Mouse (Mus musculus): Measurements from ENCODE around the gene Tpd52l2. TPM values are rescaled to one million over a fixed set of nuclear protein-coding genes. Genes with fewer than 3 reads are reported as not detected.

Gene Tpd52l2
- polyA plus RNA-seq, 1 experiment from 2014 or later: 135 TPM

GRCm38 (mm10) chr2:181463008-181463738 lies 33.8 kb upstream of the Tpd52l2 start:
- H3K4me3 ChIP-seq: no peak overlapping the region
- no peak overlapping the region for H3K27ac ChIP-seq (replicated peaks)
- 38% methylated on average over 7 of the region's 7 CpGs for WGBS
- no peak overlapping the region for H3K4me2 ChIP-seq (replicated peaks)
- ATAC-seq (ENCODE audit: low FRiP score, low read depth): no peak
- no peak overlapping the region for H3K9ac ChIP-seq (replicated peaks)
- no peaks in the 10 kb centered on the region for H3K9me3 ChIP-seq
- H3K36me3 ChIP-seq: no peaks in the 10 kb centered on the region
- peaks cover 29% of the 10 kb centered on the region for H3K4me1 ChIP-seq
- H3K27me3 ChIP-seq: peaks cover 36% of the 10 kb centered on the region

GRCm38 (mm10) chr2:181465423-181465822 lies 31.5 kb upstream of the Tpd52l2 start:
- 63% methylated on average over 3 of the region's 3 CpGs for WGBS
- no peak overlapping the region for H3K9ac ChIP-seq (replicated peaks)
- H3K4me3 ChIP-seq: no peak overlapping the region
- peaks cover 20% of the 10 kb centered on the region for H3K27me3 ChIP-seq
- no peak for ATAC-seq (ENCODE audit: low FRiP score, low read depth)
- no peak overlapping the region for H3K27ac ChIP-seq (replicated peaks)
- H3K4me2 ChIP-seq (replicated peaks): no peak overlapping the region
- peaks cover 15% of the 10 kb centered on the region for H3K4me1 ChIP-seq
- H3K9me3 ChIP-seq: no peaks in the 10 kb centered on the region
- H3K36me3 ChIP-seq: no peaks in the 10 kb centered on the region

GRCm38 (mm10) chr2:181470285-181470684 lies 26.7 kb upstream of the Tpd52l2 start:
- Histone ChIP-seq H3K4me2 (replicated peaks) (no peak overlapping the region), H3K9me3 (no peaks in the 10 kb centered on the region), H3K4me1 (no peaks in the 10 kb centered on the region), H3K9ac (replicated peaks) (no peak overlapping the region), H3K27me3 (no peaks in the 10 kb centered on the region), H3K4me3 (no peak overlapping the region), H3K27ac (replicated peaks) (no peak overlapping the region), H3K36me3 (no peaks in the 10 kb centered on the region)
- no peak for ATAC-seq (ENCODE audit: low FRiP score, low read depth)
- 76% methylated on average over 2 of the region's 2 CpGs for WGBS

- no peaks in the 10 kb centered on the region for H3K27me3 ChIP-seq
- H3K36me3 ChIP-seq: no peaks in the 10 kb centered on the region
- H3K4me3 ChIP-seq: no peak overlapping the region
- 65% methylated on average over 5 of the region's 5 CpGs for WGBS
- H3K4me2 ChIP-seq (replicated peaks): no peak overlapping the region
- no peaks in the 10 kb centered on the region for H3K9me3 ChIP-seq
- H3K9ac ChIP-seq (replicated peaks): no peak overlapping the region
- no peaks in the 10 kb centered on the region for H3K4me1 ChIP-seq
- H3K27ac ChIP-seq (replicated peaks): no peak overlapping the region
- no peak for ATAC-seq (ENCODE audit: low FRiP score, low read depth)
Measured at GRCm38 (mm10) chr2:181471246-181471645, 25.7 kb upstream of the Tpd52l2 start.

GRCm38 (mm10) chr2:181472256-181472827 lies 24.6 kb upstream of the Tpd52l2 start:
- no peak overlapping the region for H3K4me2 ChIP-seq (replicated peaks)
- no peak overlapping the region for H3K9ac ChIP-seq (replicated peaks)
- WGBS: 84% methylated on average over 1 of the region's 1 CpGs
- H3K27me3 ChIP-seq: no peaks in the 10 kb centered on the region
- no peak overlapping the region for H3K27ac ChIP-seq (replicated peaks)
- no peak overlapping the region for H3K4me3 ChIP-seq
- H3K4me1 ChIP-seq: no peaks in the 10 kb centered on the region
- H3K9me3 ChIP-seq: no peaks in the 10 kb centered on the region
- no peak for ATAC-seq (ENCODE audit: low FRiP score, low read depth)
- no peaks in the 10 kb centered on the region for H3K36me3 ChIP-seq

- no peak for ATAC-seq (ENCODE audit: low FRiP score, low read depth)
- WGBS: 47% methylated on average over 2 of the region's 2 CpGs
- H3K27ac ChIP-seq (replicated peaks): no peak overlapping the region
Measured at GRCm38 (mm10) chr2:181483120-181483519, 13.8 kb upstream of the Tpd52l2 start.

GRCm38 (mm10) chr2:181483562-181484318 lies 13.2 kb upstream of the Tpd52l2 start:
- no peak for ATAC-seq (ENCODE audit: low FRiP score, low read depth)
- Histone ChIP-seq H3K27ac (replicated peaks) (no peak overlapping the region), H3K4me1 (0 out of 2 replicates have a peak, but pooled peaks cover 4% of the 10 kb centered on the region), H3K36me3 (no peaks in the 10 kb centered on the region), H3K4me2 (replicated peaks) (no peak overlapping the region), H3K4me3 (no peak overlapping the region), H3K9me3 (no peaks in the 10 kb centered on the region), H3K9ac (replicated peaks) (no peak overlapping the region), H3K27me3 (peaks cover 11% of the 10 kb centered on the region)
- WGBS: 43% methylated on average over 7 of the region's 7 CpGs

More at GRCm38 (mm10) chr2:181483120-181483519, 13.8 kb upstream of the Tpd52l2 start:
- no peak overlapping the region for H3K9ac ChIP-seq (replicated peaks)
- H3K4me2 ChIP-seq (replicated peaks): no peak overlapping the region
- H3K4me1 ChIP-seq: 0 out of 2 replicates have a peak, but pooled peaks cover 4% of the 10 kb centered on the region
- H3K36me3 ChIP-seq: no peaks in the 10 kb centered on the region
- no peaks in the 10 kb centered on the region for H3K9me3 ChIP-seq
- H3K27me3 ChIP-seq: peaks cover 11% of the 10 kb centered on the region
- H3K4me3 ChIP-seq: no peak overlapping the region

GRCm38 (mm10) chr2:181484456-181485233 lies 12.3 kb upstream of the Tpd52l2 start:
- H3K27me3 ChIP-seq: peaks cover 11% of the 10 kb centered on the region
- 0 out of 2 replicates have a peak, but pooled peaks cover 4% of the 10 kb centered on the region for H3K4me1 ChIP-seq
- no peak overlapping the region for H3K9ac ChIP-seq (replicated peaks)
- H3K4me3 ChIP-seq: no peak overlapping the region
- no peaks in the 10 kb centered on the region for H3K9me3 ChIP-seq
- H3K4me2 ChIP-seq (replicated peaks): no peak overlapping the region
- WGBS: 76% methylated on average over 6 of the region's 6 CpGs
- H3K27ac ChIP-seq (replicated peaks): no peak overlapping the region
- ATAC-seq (ENCODE audit: low FRiP score, low read depth): no peak
- no peaks in the 10 kb centered on the region for H3K36me3 ChIP-seq

- Histone ChIP-seq H3K4me1 (0 out of 2 replicates have a peak, but pooled peaks cover 4% of the 10 kb centered on the region), H3K9me3 (no peaks in the 10 kb centered on the region), H3K27ac (replicated peaks) (no peak overlapping the region), H3K27me3 (peaks cover 11% of the 10 kb centered on the region), H3K36me3 (no peaks in the 10 kb centered on the region), H3K9ac (replicated peaks) (no peak overlapping the region), H3K4me3 (no peak overlapping the region), H3K4me2 (replicated peaks) (no peak overlapping the region)
- 38% methylated on average over 1 of the region's 1 CpGs for WGBS
- ATAC-seq (ENCODE audit: low FRiP score, low read depth): no peak
Measured at GRCm38 (mm10) chr2:181485741-181486140, 11.2 kb upstream of the Tpd52l2 start.

- 47% methylated on average over 5 of the region's 5 CpGs for WGBS
- H3K27me3 ChIP-seq: peaks cover 11% of the 10 kb centered on the region
- H3K27ac ChIP-seq (replicated peaks): no peak overlapping the region
- no peak overlapping the region for H3K4me2 ChIP-seq (replicated peaks)
- H3K36me3 ChIP-seq: no peaks in the 10 kb centered on the region
- 0 out of 2 replicates have a peak, but pooled peaks cover 4% of the 10 kb centered on the region for H3K4me1 ChIP-seq
- H3K9me3 ChIP-seq: no peaks in the 10 kb centered on the region
- ATAC-seq (ENCODE audit: low FRiP score, low read depth): no peak
- H3K9ac ChIP-seq (replicated peaks): no peak overlapping the region
- H3K4me3 ChIP-seq: no peak overlapping the region
Measured at GRCm38 (mm10) chr2:181487338-181488277, 9.3 kb upstream of the Tpd52l2 start.
